ENCODE assay signal across 9 mouse cellular contexts in the genomic region with DNA sequence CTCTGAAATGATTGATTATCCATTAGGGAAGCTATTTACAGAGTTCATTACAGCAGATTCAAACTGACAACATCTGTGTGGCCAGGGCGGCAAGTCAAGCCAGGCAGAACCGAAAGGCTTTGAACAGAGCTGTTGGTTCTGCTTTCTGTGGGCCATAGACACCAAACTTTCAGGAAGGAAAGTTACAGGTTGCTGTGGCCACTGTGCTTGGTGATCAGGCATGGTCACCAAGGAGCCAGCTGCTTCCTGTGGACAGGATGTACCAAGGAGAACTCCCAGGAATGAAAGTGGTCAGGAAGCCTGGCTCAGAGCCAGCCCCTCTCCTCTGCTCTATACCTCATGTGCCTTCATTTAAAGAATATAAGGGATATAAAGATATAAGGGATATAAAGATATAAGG. TPM values are rescaled to one million over a fixed set of nuclear protein-coding genes. Genes with fewer than 3 reads are reported as not detected.
A peak's percentile ranks its signal among the peaks of the same experiment; 100 is the strongest.
DNase-seq lines count a peak whose midpoint lies in the region; ATAC-seq and TF ChIP-seq lines count a peak whose summit lies in the region.
"Had no signal": no experiment of that assay in that cellular context is flagged by ENCODE, and none has a peak within 500 bp of the region (broad histone marks: within the 10 kb centered on the region; RNA-seq: fewer than 3 reads in every experiment).

No protein-coding gene starts in this region.

- peak; percentile 63 for TF ChIP-seq EP300 in lung, postnatal 0 days (IDR thresholded peaks at IDR 0.05)
- TF ChIP-seq EP300 in stomach, postnatal 0 days (optimal IDR thresholded peaks at IDR 0.05): no peak

- H3K27me3 ChIP-seq in lung, postnatal 0 days (replicated peaks; ENCODE audit: insufficient read depth, low read length): no peaks in the 10 kb centered on the region
- no peaks in the 10 kb centered on the region for H3K27me3 ChIP-seq in stomach, postnatal 0 days (ENCODE audit: control insufficient read depth, insufficient read depth, low read length)

- H3K27ac ChIP-seq in lung, postnatal 0 days (ENCODE audit: low read length): peak overlapping the region; percentile 68
- H3K27ac ChIP-seq in stomach, postnatal 0 days (replicated peaks): peak overlapping the region; percentile 79

- H3K4me1 ChIP-seq in lung, postnatal 0 days (ENCODE audit: insufficient read depth, low read depth, low read length): no peaks in the 10 kb centered on the region
- 0 out of 2 replicates have a peak, but pooled peaks cover 3% of the 10 kb centered on the region for H3K4me1 ChIP-seq in stomach, postnatal 0 days (replicated peaks; ENCODE audit: control insufficient read depth, insufficient read depth)

- WGBS in lung, postnatal 0 days: 28% methylated on average over 2 of the region's 2 CpGs
- WGBS in stomach, postnatal 0 days: 19% methylated on average over 2 of the region's 2 CpGs

- DNase-seq in adrenal gland, adult (ENCODE audit: inconsistent age in 2 of 2, low spot score in 1 of 2): peak; percentile 39 to 53
- DNase-seq in adrenal gland, adult 2 months: no peak
- peak; percentile 24 for DNase-seq in testis, postnatal 14 days (ENCODE audit: low spot score)
- DNase-seq in testis, postnatal 10 days (ENCODE audit: low spot score): no peak
- DNase-seq in lung, postnatal 0 days (ENCODE audit: low spot score): peak; percentile 75
- DNase-seq in stomach, postnatal 0 days (ENCODE audit: low spot score): peak; percentile 52
- no peak for DNase-seq in frontal cortex, postnatal 14 days (ENCODE audit: low spot score in 2 of 2)
- no peak for DNase-seq in embryo, embryonic 10 days (ENCODE audit: low spot score)
- DNase-seq: thymus, adult 2 months had no signal

- no peak overlapping the region for H3K4me2 ChIP-seq in lung, postnatal 0 days (replicated peaks; ENCODE audit: low read depth, low read length)
- H3K4me2 ChIP-seq in stomach, postnatal 0 days (replicated peaks; ENCODE audit: low read depth): no peak overlapping the region

- TF ChIP-seq CTCF in lung, postnatal 0 days (IDR thresholded peaks at IDR 0.05): no peak
- TF ChIP-seq CTCF in stomach, postnatal 0 days (IDR thresholded peaks at IDR 0.05; ENCODE audit: low read depth): no peak

- no peak overlapping the region for H3K4me3 ChIP-seq in lung, postnatal 0 days (ENCODE audit: low read depth, low read length)
- no peak overlapping the region for H3K4me3 ChIP-seq in stomach, postnatal 0 days (ENCODE audit: low read depth, low read length)

- ATAC-seq in lung, postnatal 0 days: peak; percentile 73
- 0 out of 2 replicates have a peak, but pooled peaks have one; percentile 24 for ATAC-seq in stomach, postnatal 0 days (ENCODE audit: low FRiP score, low TSS enrichment)

- no peaks in the 10 kb centered on the region for H3K36me3 ChIP-seq in lung, postnatal 0 days (ENCODE audit: insufficient read depth, low read length)
- no peaks in the 10 kb centered on the region for H3K36me3 ChIP-seq in stomach, postnatal 0 days (ENCODE audit: control insufficient read depth, insufficient read depth, low read length)

- H3K9me3 ChIP-seq in lung, postnatal 0 days (ENCODE audit: low read length): no peaks in the 10 kb centered on the region
- H3K9me3 ChIP-seq in stomach, postnatal 0 days (ENCODE audit: control insufficient read depth, low read length): no peaks in the 10 kb centered on the region

- H3K9ac ChIP-seq in lung, postnatal 0 days (replicated peaks; ENCODE audit: low read depth): no peak overlapping the region
- no peak overlapping the region for H3K9ac ChIP-seq in stomach, postnatal 0 days (ENCODE audit: low read length)

RNA-seq across cellular contexts. Expression of a gene that starts 30.2 kb away (rescaled TPM):
- 10 to 100 TPM in 1 of 2 experiments, 1 to 10 TPM in 1; 6.4 to 13.7 TPM for total RNA-seq in adrenal gland, adult 2 months (2021)
- polyA plus RNA-seq in adrenal gland, adult 2 months (2012; rRNA removed): 5.4 and 5.8 TPM in 2 replicates
- 1.5 and 1.7 TPM in 2 replicates for polyA plus RNA-seq in lung, postnatal 0 days (2015; fragmentation: Nextera tagmentation; extraction: Ambion mirVana)
- polyA plus RNA-seq in stomach, postnatal 0 days (2015; fragmentation: Nextera tagmentation; extraction: Ambion mirVana): 47.6 and 47.7 TPM in 2 replicates

Comparison
In these comparisons a context has a peak if more than half of its experiments do, and no peak if none do; other contexts are left out.
1. DNase-seq: peak in adrenal gland, adult (2 of 2), testis, postnatal 14 days (single experiment), lung, postnatal 0 days (single experiment) and stomach, postnatal 0 days (single experiment); none in adrenal gland, adult 2 months (single experiment), testis, postnatal 10 days (single experiment), frontal cortex, postnatal 14 days (0 of 2) and embryo, embryonic 10 days (single experiment).